Mouse (Mus musculus) liver, embryonic 18 days (tissue): ENCODE data around the gene Mucl3. TPM values are rescaled to one million over a fixed set of nuclear protein-coding genes. Genes with fewer than 3 reads are reported as not detected.

Experiments used
- polyA plus RNA-seq: library from polyadenylated mRNA; depleted of rRNA; stranded (reverse); fragments of >200 nt; gene quantifications from 2 replicates; pipeline ENCODE4 v1.2.3, GENCODE M21; 2012; rRNA removed

Gene Mucl3
- 0.01 TPM in 2 replicates for polyA plus RNA-seq

DNA sequence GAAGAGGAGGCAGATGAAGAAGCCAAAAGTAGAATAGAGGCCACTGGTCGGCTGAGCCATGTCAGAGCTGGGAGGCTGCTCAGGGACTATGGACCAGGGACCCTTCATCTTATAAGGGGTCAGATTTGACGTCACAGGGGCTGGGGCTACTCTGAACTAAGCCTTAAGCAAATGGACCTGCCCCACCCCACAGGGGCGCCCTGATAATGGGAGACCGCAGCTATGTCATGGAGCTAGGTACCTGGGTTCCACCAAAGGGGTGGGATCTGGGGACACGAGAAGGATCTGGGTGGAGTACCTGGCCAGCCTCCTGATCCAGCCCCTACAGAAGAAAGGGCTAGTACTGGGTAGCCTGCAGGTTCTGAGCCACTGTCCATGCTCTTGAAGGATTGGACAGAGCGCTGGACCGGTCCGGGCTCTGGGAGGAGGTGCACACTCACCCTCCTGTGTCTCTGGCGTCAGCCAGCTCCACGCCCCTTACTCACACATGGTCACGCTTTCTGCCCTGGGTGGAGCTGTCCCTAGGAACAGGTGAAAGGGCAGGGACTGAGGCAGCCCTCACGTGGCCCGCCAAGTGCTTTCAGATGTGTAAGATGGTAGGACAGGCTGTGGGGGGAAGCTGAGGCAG lies at the start of gene Mucl3:
Mucl3 (minus strand) TSS at position 87 of the 628 bp plus-strand sequence.

DNA sequence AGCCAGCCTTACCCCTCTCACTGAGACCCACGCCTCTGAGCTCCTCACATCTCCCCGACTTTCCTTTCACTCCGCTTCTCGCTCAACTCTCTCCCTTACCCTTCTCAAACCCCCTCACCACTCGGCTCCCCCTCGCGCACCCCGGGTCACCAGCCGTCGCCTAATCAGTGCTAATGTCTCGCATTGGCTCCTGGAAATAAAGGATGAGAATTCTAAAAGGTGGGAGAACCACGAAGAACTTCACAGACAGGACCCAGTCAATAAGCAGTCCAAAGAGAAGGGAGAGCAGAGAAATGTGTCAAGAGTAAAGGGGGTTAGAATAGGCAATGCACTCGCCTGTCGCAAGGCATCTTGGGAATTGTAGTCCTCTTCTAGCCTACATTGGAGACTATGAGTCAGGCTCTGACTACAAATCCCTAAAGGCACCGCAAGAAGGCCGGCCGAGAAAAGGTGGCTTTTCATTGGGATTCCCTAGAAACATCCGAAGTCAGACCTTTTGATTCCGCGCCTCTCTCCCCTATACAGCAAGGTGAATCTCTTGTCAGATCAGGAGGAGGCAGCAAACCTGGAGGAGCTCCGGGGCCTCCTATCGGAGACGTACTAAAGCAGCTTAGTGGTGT lies 30.0 kb upstream of the Mucl3 start, which contains the start of gene Gtf2h4:
Gtf2h4 (minus strand) TSS at position 324 of the 620 bp plus-strand sequence.

GRCm38 (mm10) chr17:35667334-35668065 lies 24.0 kb upstream of the Mucl3 start, which contains the start of gene Vars2:
Gene Vars2, minus strand, starts transcription at chr17:35667592.

DNA sequence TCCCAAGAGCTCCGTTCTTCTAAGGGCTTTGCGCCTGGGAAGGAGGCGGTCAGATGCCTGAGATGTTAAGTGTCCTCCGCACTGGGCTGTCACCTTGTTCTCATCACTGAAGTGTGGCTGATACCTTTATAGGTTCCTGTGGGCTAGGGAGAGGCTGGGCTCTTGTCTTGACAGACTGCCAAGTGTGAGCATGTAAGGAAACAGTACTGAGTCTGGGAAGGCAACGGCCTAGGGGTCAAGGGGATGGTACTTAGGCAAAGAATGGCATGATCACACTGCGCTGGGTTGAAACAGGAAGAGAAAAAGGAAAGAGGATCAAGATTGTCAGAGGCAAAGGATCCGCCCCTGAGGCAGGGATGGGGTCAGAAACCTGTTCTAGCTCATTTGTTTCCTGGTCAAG lies 17.0 kb downstream of the Mucl3 start, which contains the start of gene Gm9573:
Gm9573 (minus strand) TSS at position 101 of the 400 bp plus-strand sequence.

DNA sequence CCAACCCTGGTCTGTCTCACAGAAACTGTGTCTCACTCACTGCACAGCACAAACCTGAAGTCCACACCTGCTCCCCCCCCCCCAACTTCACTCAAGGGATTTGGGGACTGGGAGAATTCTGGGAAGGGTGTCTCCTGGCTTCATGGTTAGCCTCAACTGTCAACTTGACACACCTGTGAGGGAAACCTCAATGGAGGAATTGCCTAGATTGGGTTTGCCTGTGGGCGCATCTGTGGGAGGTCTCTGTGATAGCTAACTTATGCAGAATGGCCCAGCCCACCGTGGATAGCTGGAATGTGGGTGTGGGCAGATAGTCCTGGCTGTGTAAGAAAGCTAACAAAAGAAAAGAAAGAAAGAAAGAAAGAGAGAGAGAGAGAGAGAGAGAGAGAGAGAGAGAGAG lies 42.2 kb downstream of the Mucl3 start, which contains the start of gene Sfta2:
Sfta2 (plus strand) TSS at position 301 of the 400 bp plus-strand sequence.

Other genes with a start within 250 kb of the Mucl3 start
- gene H2-Q6, start 218.8 kb downstream of the Mucl3 start, polyA plus RNA-seq = 10.0 and 14.3 TPM in 2 replicates
- gene H2-Q7, start 204.5 kb downstream of the Mucl3 start, polyA plus RNA-seq = 10.8 and 12.6 TPM in 2 replicates
- 479 and 528 TPM in 2 replicates for gene H2-Q10, start 173.6 kb downstream of the Mucl3 start, polyA plus RNA-seq
- not detected in 2 replicates for gene Pou5f1, start 137.7 kb downstream of the Mucl3 start, polyA plus RNA-seq
- 18.0 and 19.9 TPM in 2 replicates for gene Tcf19, start 126.9 kb downstream of the Mucl3 start, polyA plus RNA-seq
- 5.5 and 6.6 TPM in 2 replicates for gene Cchcr1, start 126.6 kb downstream of the Mucl3 start, polyA plus RNA-seq
- gene Psors1c2, start 110.5 kb downstream of the Mucl3 start, polyA plus RNA-seq = 0.06 and 0.12 TPM in 2 replicates
- gene Cdsn, start 91.6 kb downstream of the Mucl3 start, polyA plus RNA-seq = 0.01 TPM in 1 of 2 replicates, not detected in the other
- not detected in 2 replicates for gene 2300002M23Rik, start 76.2 kb downstream of the Mucl3 start, polyA plus RNA-seq
- not detected in 2 replicates for gene Sfta2, start 42.1 kb downstream of the Mucl3 start, polyA plus RNA-seq
- gene Gm9573, start 17.1 kb downstream of the Mucl3 start, polyA plus RNA-seq = not detected in 2 replicates
- gene Vars2, start 23.9 kb upstream of the Mucl3 start, polyA plus RNA-seq = 6.9 and 8.3 TPM in 2 replicates
- gene Gtf2h4, start 30.0 kb upstream of the Mucl3 start, polyA plus RNA-seq = 14.3 and 15.4 TPM in 2 replicates
- gene Ddr1, start 60.9 kb upstream of the Mucl3 start, polyA plus RNA-seq = 2.2 TPM in 2 replicates
- gene Ier3, start 178.0 kb upstream of the Mucl3 start, polyA plus RNA-seq = 5.5 and 6.5 TPM in 2 replicates
- gene Flot1, start 179.5 kb upstream of the Mucl3 start, polyA plus RNA-seq = 31.0 and 40.2 TPM in 2 replicates
- gene Tubb5, start 194.6 kb upstream of the Mucl3 start, polyA plus RNA-seq = 251 and 259 TPM in 2 replicates
- gene Mdc1, start 197.8 kb upstream of the Mucl3 start, polyA plus RNA-seq = 4.3 and 4.5 TPM in 2 replicates
- gene Nrm, start 217.6 kb upstream of the Mucl3 start, polyA plus RNA-seq = 10.7 and 11.1 TPM in 2 replicates
- gene Ppp1r18, start 221.9 kb upstream of the Mucl3 start, polyA plus RNA-seq = 17.4 and 18.6 TPM in 2 replicates
- 36.4 and 41.5 TPM in 2 replicates for gene Dhx16, start 236.1 kb upstream of the Mucl3 start, polyA plus RNA-seq